Mouse (Mus musculus) liver, adult 10 weeks (tissue): ENCODE results near the gene 4931428F04Rik. TPM values are rescaled to one million over a fixed set of nuclear protein-coding genes. Genes with fewer than 3 reads are reported as not detected.

Source experiments
- polyA plus RNA-seq: library from polyadenylated mRNA; stranded (reverse); fragments of 350-450 nt; fragmentation: Illumina TruSeq; extraction: RNeasy Lipid Tissue Mini Kit (QIAGEN cat#74804); gene quantifications from one replicate; pipeline ENCODE4 v1.2.3, GENCODE M21; 2014; ENCODE audit warnings: low read depth, low replicate concordance

The 4931428F04Rik gene
- polyA plus RNA-seq = 0.21 TPM

GRCm38 (mm10) chr8:105289805-105290460 lies at the start of gene 4931428F04Rik:
Gene 4931428F04Rik, minus strand, starts transcription at chr8:105289864.

DNA sequence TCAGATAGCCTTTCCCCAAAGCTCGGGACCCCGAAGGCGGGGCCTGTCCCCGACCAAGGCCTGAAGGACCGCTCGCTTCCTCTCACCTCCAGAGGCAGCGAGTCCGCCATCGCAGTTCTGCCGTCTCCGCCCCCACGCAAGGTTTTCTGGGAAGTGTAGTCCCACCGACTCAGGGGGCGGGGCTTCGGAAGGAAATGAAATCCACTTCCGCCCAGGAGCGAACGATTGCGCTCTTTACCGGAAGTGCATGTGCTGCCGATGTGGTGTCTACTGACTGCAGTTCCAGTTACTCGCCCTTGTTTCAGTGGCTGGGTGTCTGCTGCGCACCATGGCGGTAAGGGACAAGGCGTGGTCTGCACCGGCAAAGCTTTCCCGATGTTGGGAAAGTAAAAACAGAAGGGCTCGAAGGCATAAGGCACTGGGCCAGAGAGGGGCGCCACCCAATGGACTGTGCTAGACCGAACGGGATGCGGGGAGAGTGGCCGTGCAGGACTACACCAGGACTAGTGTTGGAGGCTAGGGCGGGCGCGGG lies 36.5 kb upstream of the 4931428F04Rik start, which contains the start of the genes Lrrc29 and Tmem208:
Lrrc29 (minus strand) TSS at position 138 of the 532 bp plus-strand sequence.
Tmem208 (plus strand) TSS at position 214 of the 532 bp plus-strand sequence.

DNA sequence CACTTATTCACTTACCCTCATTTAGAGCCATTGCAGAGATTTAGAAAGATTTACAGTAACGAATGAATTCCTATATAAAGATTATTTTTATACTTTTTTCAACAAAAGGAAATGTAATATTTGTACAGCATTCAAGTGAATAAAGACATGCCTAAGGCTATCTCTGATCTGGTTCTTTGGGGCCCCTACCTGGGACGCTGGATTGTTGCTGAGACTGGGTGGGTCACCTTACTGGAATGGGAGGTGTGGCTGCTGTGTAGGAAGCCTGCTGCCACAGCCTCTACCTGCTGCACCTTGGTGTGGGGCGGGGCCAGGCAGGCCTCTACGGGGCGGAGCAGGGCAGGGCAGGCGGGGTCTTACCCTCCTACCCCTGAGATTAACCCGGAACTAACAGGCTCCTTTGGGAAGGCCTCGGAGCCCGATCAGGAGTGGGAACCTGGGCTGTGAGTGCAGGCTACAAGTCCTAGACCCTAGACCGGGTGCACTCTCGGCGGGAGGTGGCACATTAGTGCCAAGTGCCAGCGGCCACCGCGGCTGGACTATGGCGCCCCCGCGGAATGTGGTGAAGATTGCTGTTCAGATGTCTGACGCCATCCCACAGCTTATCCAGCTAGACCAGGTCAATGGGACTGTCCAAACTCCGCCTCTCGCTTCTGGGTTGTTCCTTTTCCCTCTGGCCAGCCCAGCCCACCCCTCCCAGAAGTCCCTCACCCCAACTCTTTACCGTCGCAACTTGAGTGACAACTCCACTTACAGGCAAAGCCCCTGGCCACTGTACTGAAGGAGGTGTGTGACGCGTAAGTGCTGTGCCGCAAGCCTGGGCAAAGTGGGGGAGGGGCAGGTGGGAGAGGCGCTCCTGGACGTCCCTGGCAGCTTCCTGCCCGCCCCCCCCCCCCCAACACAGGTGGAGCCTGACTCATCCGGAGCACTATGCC lies 15.8 kb upstream of the 4931428F04Rik start, which contains the start of gene Elmo3:
Elmo3 (plus strand) TSS at position 391 of the 935 bp plus-strand sequence.

GRCm38 (mm10) chr8:105297511-105298192 lies 8.0 kb upstream of the 4931428F04Rik start, which contains the start of gene E2f4:
Gene E2f4, plus strand, starts transcription at chr8:105297663.

GRCm38 (mm10) chr8:105295895-105296573 lies 6.4 kb upstream of the 4931428F04Rik start, which contains the start of gene Exoc3l:
Gene Exoc3l, minus strand, starts transcription at chr8:105296101.

DNA sequence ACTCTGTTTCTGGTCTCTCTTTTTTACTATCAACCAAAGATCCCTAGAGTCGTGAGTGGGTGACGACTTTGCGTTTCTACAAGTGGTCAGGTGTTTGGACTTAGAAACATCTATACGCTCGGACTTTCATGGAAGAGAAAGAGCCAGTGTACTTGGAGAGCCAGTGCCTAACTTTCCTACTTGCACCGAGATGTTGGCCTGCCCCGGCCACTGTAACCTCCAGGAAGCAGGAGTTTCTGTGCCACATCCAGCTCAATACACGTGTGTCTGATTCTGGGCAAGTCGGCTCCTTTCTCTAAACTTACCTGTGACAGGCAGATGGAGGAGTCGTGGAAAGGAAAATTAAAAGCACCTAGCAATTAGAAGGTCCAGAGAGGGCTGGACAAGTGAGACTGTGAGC lies 13.8 kb downstream of the 4931428F04Rik start, which contains the start of gene Nol3:
Nol3 (plus strand) TSS at position 301 of the 400 bp plus-strand sequence.

DNA sequence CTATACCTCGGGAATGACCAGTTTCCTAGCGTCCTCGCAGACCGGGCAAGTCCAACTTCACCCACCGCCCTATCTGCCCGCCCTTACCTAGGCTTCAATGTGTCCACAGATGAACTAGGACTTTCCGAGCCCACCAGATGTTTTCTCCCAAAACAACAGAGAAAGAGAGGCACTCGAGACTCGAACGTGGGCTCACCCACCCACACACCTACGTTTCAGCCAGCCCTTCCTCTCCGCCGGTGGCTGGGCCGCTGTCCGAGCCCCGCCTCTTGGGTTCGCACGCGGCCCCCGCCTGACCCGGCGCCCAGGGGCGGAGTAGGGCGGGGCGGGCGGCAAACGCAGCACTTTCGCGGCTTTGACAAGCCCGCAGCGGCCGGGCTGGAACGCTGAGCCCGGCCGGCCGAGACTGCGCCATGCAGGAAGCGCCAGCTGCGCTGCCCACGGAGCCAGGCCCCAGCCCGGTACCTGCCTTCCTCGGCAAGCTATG lies 20.2 kb downstream of the 4931428F04Rik start, which contains the start of gene Hsf4:
Hsf4 (plus strand) TSS at position 341 of the 487 bp plus-strand sequence.

DNA sequence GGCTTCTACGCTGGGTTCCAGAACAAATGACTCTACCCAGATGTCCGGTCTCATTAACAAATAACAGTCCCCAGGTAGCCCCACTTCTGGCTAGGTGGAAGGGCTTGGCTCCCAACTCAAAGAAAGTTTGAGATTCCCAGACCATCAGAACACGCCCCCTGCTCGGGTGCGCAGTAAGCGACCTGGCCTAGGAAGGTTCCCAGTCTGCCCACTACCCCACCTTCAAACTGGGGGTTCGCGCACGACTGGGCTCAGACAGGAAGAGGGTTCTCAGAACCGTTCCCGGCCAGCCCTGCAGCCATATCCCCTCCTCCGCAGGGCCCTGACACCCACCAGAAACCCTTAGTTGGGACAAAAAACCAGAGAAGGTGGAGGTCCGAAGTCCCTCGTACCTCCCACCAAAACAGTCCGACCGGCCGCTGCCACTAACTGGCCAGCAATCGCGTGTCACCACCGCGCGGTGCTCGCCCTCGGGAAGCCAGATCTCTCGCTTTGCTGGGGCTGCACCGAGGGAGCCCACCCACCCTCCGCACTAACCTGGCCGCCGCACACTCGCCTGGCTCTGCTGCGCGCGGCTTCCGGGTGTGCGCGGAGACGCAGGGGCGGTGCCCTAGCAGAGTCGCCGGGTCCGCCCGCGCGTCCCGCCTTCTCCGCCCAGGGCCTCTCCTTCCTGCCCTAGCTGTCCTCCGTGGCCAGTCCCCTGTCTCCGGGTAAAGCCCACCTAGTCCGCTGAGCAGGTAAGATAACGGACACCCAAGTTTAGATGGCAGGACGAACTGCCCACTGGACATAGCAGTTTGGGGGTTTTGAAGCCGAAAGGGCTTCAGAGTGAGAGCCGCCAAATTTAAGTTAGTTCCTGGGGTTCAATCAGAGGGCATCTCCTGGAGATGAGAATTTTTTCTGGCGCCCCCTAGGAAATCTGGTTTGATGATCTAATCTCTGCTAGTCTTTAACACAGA lies 25.4 kb downstream of the 4931428F04Rik start, which contains the start of the genes Tradd and Fbxl8:
Tradd (minus strand) TSS at position 586 of the 959 bp plus-strand sequence.
Fbxl8 (plus strand) TSS at position 625 of the 959 bp plus-strand sequence.

GRCm38 (mm10) chr8:105254966-105255350 lies 34.7 kb downstream of the 4931428F04Rik start, which contains the start of gene B3gnt9:
Gene B3gnt9, minus strand, starts transcription at chr8:105255153.

Other genes with a start within 250 kb of the 4931428F04Rik start
- 886 TPM for gene Ces3a, start 241.3 kb downstream of the 4931428F04Rik start, polyA plus RNA-seq
- gene Ces3b, start 206.1 kb downstream of the 4931428F04Rik start, polyA plus RNA-seq = 265 TPM
- gene Ces4a, start 158.1 kb downstream of the 4931428F04Rik start, polyA plus RNA-seq = 0.56 TPM
- 31.0 TPM for gene Cbfb, start 119.2 kb downstream of the 4931428F04Rik start, polyA plus RNA-seq
- gene D230025D16Rik, start 64.7 kb downstream of the 4931428F04Rik start, polyA plus RNA-seq = 44.6 TPM
- gene B3gnt9, start 34.7 kb downstream of the 4931428F04Rik start, polyA plus RNA-seq = not detected
- gene Tradd, start 25.3 kb downstream of the 4931428F04Rik start, polyA plus RNA-seq = 0.82 TPM
- 0.21 TPM for gene Fbxl8, start 25.2 kb downstream of the 4931428F04Rik start, polyA plus RNA-seq
- gene Hsf4, start 20.1 kb downstream of the 4931428F04Rik start, polyA plus RNA-seq = not detected
- 0.24 TPM for gene Nol3, start 13.7 kb downstream of the 4931428F04Rik start, polyA plus RNA-seq
- gene Exoc3l, start 6.2 kb upstream of the 4931428F04Rik start, polyA plus RNA-seq = not detected
- gene E2f4, start 7.8 kb upstream of the 4931428F04Rik start, polyA plus RNA-seq = 4.1 TPM
- gene Elmo3, start 15.7 kb upstream of the 4931428F04Rik start, polyA plus RNA-seq = 3.2 TPM
- 0.24 TPM for gene Lrrc29, start 36.4 kb upstream of the 4931428F04Rik start, polyA plus RNA-seq
- 17.8 TPM for gene Tmem208, start 36.5 kb upstream of the 4931428F04Rik start, polyA plus RNA-seq
- 0.13 TPM for gene Fhod1, start 58.1 kb upstream of the 4931428F04Rik start, polyA plus RNA-seq
- gene Slc9a5, start 59.0 kb upstream of the 4931428F04Rik start, polyA plus RNA-seq = not detected
- not detected for gene Plekhg4, start 83.4 kb upstream of the 4931428F04Rik start, polyA plus RNA-seq
- not detected for gene Kctd19, start 123.6 kb upstream of the 4931428F04Rik start, polyA plus RNA-seq
- gene Lrrc36, start 123.7 kb upstream of the 4931428F04Rik start, polyA plus RNA-seq = not detected
- gene Tppp3, start 181.7 kb upstream of the 4931428F04Rik start, polyA plus RNA-seq = not detected
- 0.29 TPM for gene Zdhhc1, start 207.0 kb upstream of the 4931428F04Rik start, polyA plus RNA-seq
- not detected for gene Hsd11b2, start 228.9 kb upstream of the 4931428F04Rik start, polyA plus RNA-seq